Mouse (Mus musculus) hindbrain, postnatal 0 days (tissue): ENCODE measurements around the gene Eif4g1. TPM values are rescaled to one million over a fixed set of nuclear protein-coding genes. Genes with fewer than 3 reads are reported as not detected.

Source experiments
- ATAC-seq: fragments of 200-750 bp; cut with Nextera tagmentation; 2 replicates; pipeline ENCODE4 v1.8.0; 2017; ENCODE audit warnings: mild to moderate bottlenecking, moderate TSS enrichment, moderate library complexity
- DNase-seq: peaks from one replicate; pipeline ENCODE4 v3.0.0-alpha.2; 2015; ENCODE audit warnings: low spot score
- H3K27ac ChIP-seq: fragments of 300-500 bp; sonication (generic); 2 replicates; pipeline ENCODE4 v1.5.1; 2014; ENCODE audit warnings: mild to moderate bottlenecking
- H3K27me3 ChIP-seq: fragments of 300-500 bp; sonication (generic); 2 replicates; pipeline ENCODE4 v1.6.1; 2014; ENCODE audit warnings: low read length, mixed read lengths; ENCODE audit not compliant: insufficient read depth
- H3K36me3 ChIP-seq: fragments of 300-500 bp; sonication (generic); 2 replicates; pipeline ENCODE4 v1.6.1; 2014; ENCODE audit warnings: low read length, mixed read lengths; ENCODE audit not compliant: insufficient read depth
- H3K4me1 ChIP-seq: fragments of 300-500 bp; sonication (generic); 2 replicates; pipeline ENCODE4 v1.6.1; 2014; ENCODE audit warnings: antibody characterized with exemption, low read length, mixed read lengths; ENCODE audit not compliant: insufficient read depth
- H3K4me2 ChIP-seq: fragments of 300-500 bp; sonication (generic); 2 replicates; pipeline ENCODE4 v1.6.1; 2014; ENCODE audit warnings: low read depth, mild to moderate bottlenecking, low read length, moderate library complexity, mixed read lengths
- H3K4me3 ChIP-seq: fragments of 300-500 bp; sonication (generic); 2 replicates; pipeline ENCODE4 v1.5.1; 2014; ENCODE audit warnings: low read length
- H3K9ac ChIP-seq: fragments of 300-500 bp; sonication (generic); replicated peaks from 2 replicates; pipeline ENCODE4 v1.6.1; 2014; ENCODE audit warnings: mild to moderate bottlenecking, low read length, moderate library complexity, mixed read lengths
- H3K9me3 ChIP-seq: fragments of 300-500 bp; sonication (generic); 2 replicates; pipeline ENCODE4 v1.6.1; 2016; ENCODE audit warnings: low read length, mixed read lengths
- CTCF ChIP-seq: IDR thresholded peaks from 2 replicates; pipeline ENCODE4 v1.5.1; 2016; ENCODE audit warnings: antibody characterized with exemption, control low read depth, low read depth
- WGBS: fragments of 180-500 bp; shearing (Covaris S2); extraction: QIAGEN DNeasy Blood & Tissue Kit; methylation state at CpG from one replicate; pipeline ENCODE4 v1.1.7; 2014; 5-methylcytosine and 5-hydroxymethylcytosine counted together
- polyA plus RNA-seq: library from polyadenylated mRNA; unstranded; fragments of >200 nt; fragmentation: Nextera tagmentation; extraction: Ambion mirVana; gene quantifications from 2 replicates; pipeline ENCODE4 v1.2.1, GENCODE M21; 2015
- total RNA-seq: library from RNA; depleted of rRNA; stranded (reverse); fragments of >200 nt; gene quantifications from 2 replicates; pipeline ENCODE4 v1.2.3, GENCODE M21; 2014

Eif4g1 gene
- total and polyA plus RNA-seq, 2 experiments from 2014 or later, result 124 to 428 TPM

- Histone ChIP-seq H3K4me2 (peak overlapping the region; percentile 75), H3K9ac (peak overlapping the region; percentile 65), H3K27ac (peak overlapping the region; percentile 84), H3K9me3 (no peaks in the 10 kb centered on the region), H3K4me1 (peaks cover 11% of the 10 kb centered on the region), H3K27me3 (no peaks in the 10 kb centered on the region), H3K36me3 (peaks cover 16% of the 10 kb centered on the region), H3K4me3 (peak overlapping the region; percentile 42)
- ATAC-seq, result peak; percentile 84
- DNase-seq, result peak; percentile 97
- under 1% methylated on average over 46 of the region's 46 CpGs for WGBS
- TF ChIP-seq CTCF, result no peak
These were observed 27.7 kb downstream of the Eif4g1 start for GRCm38 (mm10) chr16:20695622-20696323.

- H3K4me1 ChIP-seq, result peaks cover 22% of the 10 kb centered on the region; the same call in 1 of the 2 replicates
- no peak for ATAC-seq
- WGBS, result 85% methylated on average over 5 of the region's 5 CpGs
These were observed 31.2 kb downstream of the Eif4g1 start for GRCm38 (mm10) chr16:20699266-20699665.

GRCm38 (mm10) chr16:20700036-20700435 is 31.9 kb downstream of the Eif4g1 start:
- Histone ChIP-seq H3K27ac (no peak overlapping the region), H3K4me3 (no peak overlapping the region), H3K4me1 (peaks cover 15% of the 10 kb centered on the region; the same call in 1 of the 2 replicates), H3K9me3 (no peaks in the 10 kb centered on the region), H3K4me2 (no peak overlapping the region), H3K9ac (no peak overlapping the region), H3K36me3 (peaks cover 15% of the 10 kb centered on the region; the same call in 1 of the 2 replicates), H3K27me3 (no peaks in the 10 kb centered on the region)
- WGBS, result 34% methylated on average over 5 of the region's 5 CpGs
- no peak for TF ChIP-seq CTCF
- ATAC-seq, result no peak
- DNase-seq, result peak; percentile 15

More at GRCm38 (mm10) chr16:20699266-20699665, 31.2 kb downstream of the Eif4g1 start:
- H3K4me2 ChIP-seq, result no peak overlapping the region
- no peaks in the 10 kb centered on the region for H3K27me3 ChIP-seq
- H3K36me3 ChIP-seq, result peaks cover 15% of the 10 kb centered on the region; the same call in 1 of the 2 replicates
- DNase-seq, result no peak
- no peaks in the 10 kb centered on the region for H3K9me3 ChIP-seq
- H3K4me3 ChIP-seq, result no peak overlapping the region
- no peak for TF ChIP-seq CTCF
- no peak overlapping the region for H3K9ac ChIP-seq
- H3K27ac ChIP-seq, result no peak overlapping the region

GRCm38 (mm10) chr16:20701316-20701715 is 33.2 kb downstream of the Eif4g1 start:
- peaks cover 22% of the 10 kb centered on the region; the same call in 1 of the 2 replicates for H3K36me3 ChIP-seq
- no peak for TF ChIP-seq CTCF
- DNase-seq, result no peak

GRCm38 (mm10) chr16:20701729-20702521 is 33.8 kb downstream of the Eif4g1 start:
- H3K27ac ChIP-seq, result peak overlapping the region; percentile 64; the same call in 1 of the 2 replicates
- peak overlapping the region; percentile 18 for H3K9ac ChIP-seq
- H3K4me3 ChIP-seq, result no peak overlapping the region
- no peaks in the 10 kb centered on the region for H3K27me3 ChIP-seq
- 17% methylated on average over 12 of the region's 12 CpGs for WGBS
- peak; percentile 18 for ATAC-seq
- H3K4me2 ChIP-seq, result no peak overlapping the region
- no peak for TF ChIP-seq CTCF
- peaks cover 14% of the 10 kb centered on the region; the same call in 1 of the 2 replicates for H3K4me1 ChIP-seq
- peaks cover 22% of the 10 kb centered on the region; the same call in 1 of the 2 replicates for H3K36me3 ChIP-seq
- H3K9me3 ChIP-seq, result no peaks in the 10 kb centered on the region
- DNase-seq, result peak; percentile 7

More at GRCm38 (mm10) chr16:20701316-20701715, 33.2 kb downstream of the Eif4g1 start:
- ATAC-seq, result no peak
- no peaks in the 10 kb centered on the region for H3K27me3 ChIP-seq
- H3K4me2 ChIP-seq, result no peak overlapping the region
- H3K9me3 ChIP-seq, result no peaks in the 10 kb centered on the region
- peaks cover 14% of the 10 kb centered on the region; the same call in 1 of the 2 replicates for H3K4me1 ChIP-seq
- H3K4me3 ChIP-seq, result no peak overlapping the region
- H3K9ac ChIP-seq, result peak overlapping the region; percentile 18
- 37% methylated on average over 7 of the region's 7 CpGs for WGBS
- H3K27ac ChIP-seq, result peak overlapping the region; percentile 64; the same call in 1 of the 2 replicates

GRCm38 (mm10) chr16:20702522-20702893 is 34.4 kb downstream of the Eif4g1 start:
- H3K4me3 ChIP-seq, result no peak overlapping the region
- peak overlapping the region; percentile 18 for H3K9ac ChIP-seq
- H3K27ac ChIP-seq, result peak overlapping the region; percentile 64; the same call in 1 of the 2 replicates
- ATAC-seq (peak; percentile 80), DNase-seq (peak; percentile 85)
- H3K36me3 ChIP-seq, result peaks cover 25% of the 10 kb centered on the region; the same call in 1 of the 2 replicates
- H3K4me1 ChIP-seq, result peaks cover 14% of the 10 kb centered on the region; the same call in 1 of the 2 replicates
- peak; percentile 85 for TF ChIP-seq CTCF
- no peak overlapping the region for H3K4me2 ChIP-seq
- WGBS, result 6% methylated on average over 8 of the region's 8 CpGs
- H3K9me3 ChIP-seq, result no peaks in the 10 kb centered on the region
- no peaks in the 10 kb centered on the region for H3K27me3 ChIP-seq
